Mouse (Mus musculus): ENCODE measurements around the gene Tada3.
A peak's percentile ranks its signal among the peaks of the same experiment; 100 is the strongest.
"Not testable (repeated sequence)": the region's sequence is repeated elsewhere in the genome, so short reads cannot be mapped to it uniquely, and the experiment has no call there.

Gene Tada3

DNA sequence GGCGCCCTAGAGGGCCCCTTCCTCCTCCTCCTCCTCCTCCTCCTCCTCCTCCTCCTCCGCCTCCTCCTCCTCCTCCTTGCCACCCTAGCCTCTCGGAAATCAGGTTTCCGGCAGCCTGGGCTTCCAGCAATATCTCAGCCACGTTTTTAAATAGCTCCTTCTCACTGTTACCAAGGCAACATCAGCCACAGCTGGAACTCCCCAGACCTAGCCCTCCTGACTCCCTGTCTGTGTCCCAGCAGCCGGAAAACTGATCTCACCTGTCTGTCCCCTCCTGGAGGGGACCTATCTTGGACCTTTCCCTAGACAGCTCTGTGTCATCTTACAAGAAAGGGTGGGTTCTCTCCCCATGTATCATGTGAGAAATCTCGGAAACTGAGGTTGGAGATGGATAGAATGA is 35.4 kb downstream of the Tada3 start:
- DNase-seq: no peak

GRCm38 (mm10) chr6:113341574-113341973 is 36.1 kb downstream of the Tada3 start:
- no peak for DNase-seq

GRCm38 (mm10) chr6:113336852-113337620 is 40.6 kb downstream of the Tada3 start:
- no peak for DNase-seq

- no peak for DNase-seq
Measured at GRCm38 (mm10) chr6:113334216-113334615, 43.5 kb downstream of the Tada3 start.

GRCm38 (mm10) chr6:113333137-113333950 is 44.3 kb downstream of the Tada3 start:
- DNase-seq: no peak

DNA sequence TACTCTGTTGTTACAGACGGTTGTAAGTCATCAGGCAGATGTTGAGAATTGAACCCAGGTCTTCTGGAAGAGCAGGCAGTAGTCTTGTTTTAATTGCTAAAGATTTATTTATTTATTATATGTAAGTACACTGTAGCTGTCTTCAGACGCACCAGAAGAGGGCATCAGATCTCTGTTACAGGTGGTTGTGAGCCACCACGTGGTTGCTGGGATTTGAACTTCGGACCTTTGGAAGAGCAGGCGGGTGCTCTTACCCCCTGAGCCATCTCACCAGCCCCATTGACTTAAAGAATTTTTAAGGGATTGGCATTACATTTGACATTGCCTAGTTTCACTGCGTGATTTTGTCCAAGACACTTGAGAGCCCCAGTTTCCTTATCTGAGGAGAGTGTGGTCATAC is 44.9 kb downstream of the Tada3 start:
- DNase-seq: not testable (repeated sequence)

GRCm38 (mm10) chr6:113331721-113332120 is 46.0 kb downstream of the Tada3 start:
- no peak for DNase-seq

DNA sequence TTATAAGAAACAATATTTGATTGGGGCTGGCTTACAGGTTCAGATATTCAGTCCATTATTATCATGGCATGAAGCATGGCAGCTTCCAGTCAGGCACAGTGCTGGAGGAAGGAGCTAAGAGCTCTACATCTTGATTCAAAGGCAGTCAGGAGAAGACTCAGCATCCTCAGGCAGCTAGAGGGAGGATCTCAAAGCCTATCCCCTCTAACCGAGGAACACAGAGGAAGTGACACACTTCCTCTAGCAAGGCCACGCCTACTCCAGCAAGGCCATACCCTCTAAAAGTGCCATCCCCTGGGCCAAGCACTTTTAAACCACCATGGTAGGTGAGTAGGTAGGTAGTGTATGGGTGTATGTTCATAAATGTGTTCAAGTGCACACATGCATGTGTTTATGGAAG is 47.1 kb downstream of the Tada3 start:
- DNase-seq: peak; percentile 38

DNA sequence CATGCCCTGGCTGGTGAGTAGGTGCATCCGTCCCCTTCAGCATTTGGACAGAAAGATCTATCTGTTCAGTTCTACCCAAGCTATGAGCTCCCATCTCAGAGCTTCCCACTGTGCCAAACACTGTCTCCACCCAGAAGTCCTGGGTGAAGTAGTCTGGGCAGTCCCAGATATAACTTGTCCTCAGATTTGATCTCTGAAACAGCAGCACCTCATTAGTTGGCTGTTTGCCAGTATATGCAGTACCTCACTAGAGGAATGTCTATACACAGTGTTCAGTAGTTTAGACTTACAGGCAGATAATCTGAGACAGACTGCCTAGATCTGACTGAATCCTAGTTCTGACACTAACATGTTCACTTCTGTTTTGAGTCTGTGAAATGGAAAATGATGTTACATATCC is 48.3 kb downstream of the Tada3 start:
- no peak for DNase-seq

DNA sequence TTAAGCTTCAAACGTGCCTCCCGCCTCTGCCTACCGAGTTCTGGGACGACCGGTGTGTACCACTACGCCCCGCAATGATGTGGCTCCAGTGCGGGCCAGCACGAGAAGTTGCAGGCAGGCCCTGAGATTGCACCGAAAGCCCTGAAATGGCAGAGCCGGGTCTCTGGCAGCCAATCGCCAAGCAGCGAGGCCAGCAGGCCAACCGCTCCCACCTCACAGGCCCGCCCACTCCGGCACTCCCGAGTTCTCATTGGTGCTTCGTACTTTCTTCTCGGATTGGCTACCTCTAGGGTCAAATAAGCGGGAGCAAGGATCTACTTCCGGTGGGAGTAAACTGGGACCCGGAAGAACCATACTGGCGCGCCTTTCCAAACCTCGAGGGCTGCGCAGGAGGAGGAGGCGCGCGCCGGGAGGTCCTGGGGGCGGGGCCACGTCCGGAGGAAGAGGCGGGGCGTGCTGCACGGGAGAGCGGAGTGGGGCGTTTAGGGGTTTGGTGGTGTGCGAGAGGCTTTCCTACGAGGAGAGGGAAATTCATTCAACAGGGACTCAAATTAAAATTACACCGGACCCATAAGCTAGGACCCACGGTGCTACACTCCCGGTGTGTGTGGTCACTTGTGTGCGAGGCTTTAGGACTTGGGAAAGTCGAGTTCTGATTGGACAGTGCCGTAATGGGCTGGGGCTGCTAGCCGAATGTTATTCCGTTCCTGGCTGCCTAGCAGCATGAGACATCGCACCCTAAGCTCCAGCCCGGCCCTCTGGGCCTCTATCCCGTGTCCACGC is 51.0 kb downstream of the Tada3 start, which contains the start of gene Ogg1:
TSS of gene Ogg1 (plus strand) at position 440 of the 783 bp plus-strand sequence.
- peak; percentile 95 for DNase-seq

Data from thymus, postnatal 25 days (tissue).